Mouse (Mus musculus): Measurements from ENCODE around the gene Pknox2.

DNA sequence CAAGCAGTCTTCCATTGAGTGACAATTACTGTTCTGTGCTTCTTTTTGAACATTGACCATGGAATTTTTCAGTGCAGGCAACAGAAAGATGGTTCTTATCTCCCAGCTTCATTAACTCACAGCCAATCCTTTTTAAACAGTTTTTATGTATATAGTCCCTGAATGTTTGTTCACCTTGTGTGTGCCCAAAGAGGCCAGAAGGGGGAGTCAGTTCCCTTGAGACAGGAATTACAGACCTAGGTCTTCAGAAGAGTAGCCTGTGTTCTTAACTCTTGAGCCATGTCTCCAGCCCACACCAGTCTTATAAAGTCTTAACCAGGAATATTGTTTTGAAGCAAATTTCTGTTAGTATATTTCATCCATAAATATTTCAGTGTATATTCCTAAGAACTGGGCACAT is 270.4 kb downstream of the Pknox2 start:
- TF ChIP-seq CTCF (IDR thresholded peaks at IDR 0.05; ENCODE audit: low read depth, low read length): no peak
- no peak for TF ChIP-seq POLR2A (IDR thresholded peaks at IDR 0.05; ENCODE audit: borderline replicate concordance, low read depth, low read length)

All from bone marrow macrophage, adult 2 months (primary cell).